In genomic region chr6:39601828-39602227, GRCm38 (mm10) we compare ENCODE assay signal across 32 mouse cellular contexts. TPM values are rescaled to one million over a fixed set of nuclear protein-coding genes. Genes with fewer than 3 reads are reported as not detected.
DNase-seq lines count a peak whose midpoint lies in the region; ATAC-seq and TF ChIP-seq lines count a peak whose summit lies in the region.
"Had no signal": no experiment of that assay in that cellular context is flagged by ENCODE, and none has a peak within 500 bp of the region (broad histone marks: within the 10 kb centered on the region; RNA-seq: fewer than 3 reads in every experiment).

No protein-coding gene starts in this region.

- 0 out of 2 replicates have a peak overlapping the region, but pooled peaks have one; percentile 37 for H3K27ac ChIP-seq in layer of hippocampus, adult 2 months
- no peak overlapping the region for H3K27ac ChIP-seq in limb, embryonic 10.5 days
- no peak overlapping the region for H3K27ac ChIP-seq in heart, embryonic 10.5 days
- H3K27ac ChIP-seq: embryonic facial prominence, embryonic 12.5 days; embryonic facial prominence, embryonic 15.5 days; gastrocnemius, adult 2 months; heart, embryonic 13.5 days; hindbrain, embryonic 13.5 days had no signal

- H3K4me3 ChIP-seq in layer of hippocampus, adult 2 months, result no peak overlapping the region
- no peak overlapping the region for H3K4me3 ChIP-seq in limb, embryonic 10.5 days
- no peak overlapping the region for H3K4me3 ChIP-seq in heart, embryonic 10.5 days
- H3K4me3 ChIP-seq: embryonic facial prominence, embryonic 12.5 days; embryonic facial prominence, embryonic 15.5 days; gastrocnemius, adult 2 months; heart, embryonic 13.5 days; hindbrain, embryonic 13.5 days had no signal

- no peak for DNase-seq in layer of hippocampus, adult 2 months (ENCODE audit: low spot score in 2 of 2)
- no peak for DNase-seq in layer of hippocampus, adult 11-12 months (ENCODE audit: low spot score)
- peak; percentile 20 for DNase-seq in brain, adult 2 months (ENCODE audit: low read depth, low spot score)
- no peak for DNase-seq in limb, embryonic 10.5 days (ENCODE audit: low spot score)
- DNase-seq in heart, embryonic 10.5 days (ENCODE audit: low spot score), result no peak
- DNase-seq in cerebellum, postnatal 4 days (ENCODE audit: low spot score in 2 of 2), result no peak
- DNase-seq: adrenal gland, adult 8-10 months; adrenal gland, postnatal 36 days; B cell, adult 2 months; cerebellum, adult 11 months; cerebellum, adult 8-10 months; cerebellum, postnatal 10 days; cerebellum, postnatal 36 days; forebrain, postnatal 0 days; gastrocnemius, adult 2 months; gastrocnemius, postnatal 14 days; heart, adult 18-20 months; heart, postnatal 14 days; heart, postnatal 4 days had no signal

- TF ChIP-seq CTCF in layer of hippocampus, adult 2 months (conservative IDR thresholded peaks at IDR 0.05), result 0 out of 2 replicates have a peak, but pooled peaks have one; percentile 9

- H3K36me3 ChIP-seq in limb, embryonic 10.5 days, result peaks cover 59% of the 10 kb centered on the region
- H3K36me3 ChIP-seq in heart, embryonic 10.5 days, result peaks cover 57% of the 10 kb centered on the region

- H3K4me1 ChIP-seq in limb, embryonic 10.5 days, result no peaks in the 10 kb centered on the region
- peaks cover 6% of the 10 kb centered on the region; the same call in 1 of the 2 replicates for H3K4me1 ChIP-seq in heart, embryonic 10.5 days
- H3K4me1 ChIP-seq: embryonic facial prominence, embryonic 12.5 days; embryonic facial prominence, embryonic 15.5 days; hindbrain, embryonic 13.5 days had no signal

- ATAC-seq in hematopoietic stem cell, adult 5-6 weeks (replicated peaks in 1 of 2; ENCODE audit: insufficient read depth in 1 of 2, low FRiP score in 2 of 2, low TSS enrichment in 1 of 2, low read depth in 1 of 2, poor library complexity in 2 of 2, severe bottlenecking in 2 of 2), result peak; percentile 32 to 66; a peak in 2 of 4 replicates
- ATAC-seq: forebrain, embryonic 14.5 days; forebrain, postnatal 0 days; hindbrain, embryonic 16.5 days; inflammation-experienced regulatory T-cells, adult 6 months; intestine, embryonic 16.5 days had no signal

- WGBS in limb, embryonic 10.5 days, result 86% methylated on average over 3 of the region's 3 CpGs
- whole genome bisulfite sequencing in heart, embryonic 10.5 days, result 83% methylated on average over 3 of the region's 3 CpGs

- H3K9me3 ChIP-seq in limb, embryonic 10.5 days (replicated peaks), result no peaks in the 10 kb centered on the region
- H3K9me3 ChIP-seq in heart, embryonic 10.5 days, result no peaks in the 10 kb centered on the region
- H3K9me3 ChIP-seq: embryonic facial prominence, embryonic 12.5 days; embryonic facial prominence, embryonic 15.5 days; heart, embryonic 13.5 days; hindbrain, embryonic 13.5 days had no signal

- no peaks in the 10 kb centered on the region for H3K27me3 ChIP-seq in limb, embryonic 10.5 days (ENCODE audit: low read depth, poor library complexity, severe bottlenecking)
- no peaks in the 10 kb centered on the region for H3K27me3 ChIP-seq in heart, embryonic 10.5 days (ENCODE audit: insufficient read depth, poor library complexity, severe bottlenecking)
- H3K27me3 ChIP-seq: embryonic facial prominence, embryonic 12.5 days; embryonic facial prominence, embryonic 15.5 days; heart, embryonic 13.5 days; hindbrain, embryonic 13.5 days had no signal

RNA-seq across cellular contexts. Expression of gene Ndufb2, which starts 9.5 kb away (rescaled TPM):
- total RNA-seq in layer of hippocampus, adult 2 months (2021), result 100 to 1,000 TPM; 167 to 192 TPM
- 55.3 and 60.3 TPM in 2 replicates for total RNA-seq in hematopoietic stem cell, adult 5-6 weeks (2017)
- 290 and 296 TPM in 2 replicates for polyA plus RNA-seq in limb, embryonic 10.5 days (2016; fragmentation: Nextera tagmentation; extraction: Ambion mirVana)
- polyA plus RNA-seq in heart, embryonic 10.5 days (2016; fragmentation: Nextera tagmentation; extraction: Ambion mirVana), result 404 and 515 TPM in 2 replicates

RNA-seq across cellular contexts. Expression of gene Gm42420, which starts 16.3 kb away (rescaled TPM):
- not detected for total RNA-seq in layer of hippocampus, adult 2 months (2021)
- 6.9 TPM in 1 of 2 replicates, not detected in the other for total RNA-seq in hematopoietic stem cell, adult 5-6 weeks (2017)
- 0.79 and 1.7 TPM in 2 replicates for polyA plus RNA-seq in limb, embryonic 10.5 days (2016; fragmentation: Nextera tagmentation; extraction: Ambion mirVana)
- 1.5 TPM in 1 of 2 replicates, not detected in the other for polyA plus RNA-seq in heart, embryonic 10.5 days (2016; fragmentation: Nextera tagmentation; extraction: Ambion mirVana)
- total RNA-seq: forebrain, postnatal 0 days; gastrocnemius, postnatal 14 days; gastrocnemius, postnatal 4 days; heart, postnatal 4 days had no signal
- polyA plus RNA-seq: embryonic facial prominence, embryonic 12.5 days; forebrain, embryonic 11.5 days; forebrain, embryonic 14.5 days; heart, embryonic 16.5 days; hindbrain, embryonic 13.5 days; inflammation-experienced regulatory T-cells, adult 6 months had no signal

RNA-seq across cellular contexts. Expression of gene Adck2, which starts 28.2 kb away (rescaled TPM):
- total RNA-seq in layer of hippocampus, adult 2 months (2021), result 10 to 100 TPM; 27.5 to 32.0 TPM
- 15.7 and 24.0 TPM in 2 replicates for total RNA-seq in hematopoietic stem cell, adult 5-6 weeks (2017)
- polyA plus RNA-seq in limb, embryonic 10.5 days (2016; fragmentation: Nextera tagmentation; extraction: Ambion mirVana), result 17.3 and 25.6 TPM in 2 replicates
- 16.5 and 16.8 TPM in 2 replicates for polyA plus RNA-seq in heart, embryonic 10.5 days (2016; fragmentation: Nextera tagmentation; extraction: Ambion mirVana)

RNA-seq across cellular contexts. Expression of gene Dennd2a, which starts 44.2 kb away (rescaled TPM):
- 10 to 100 TPM; 37.0 to 38.2 TPM for total RNA-seq in layer of hippocampus, adult 2 months (2021)
- 1.0 and 2.1 TPM in 2 replicates for total RNA-seq in hematopoietic stem cell, adult 5-6 weeks (2017)
- polyA plus RNA-seq in limb, embryonic 10.5 days (2016; fragmentation: Nextera tagmentation; extraction: Ambion mirVana), result 33.9 and 40.7 TPM in 2 replicates
- polyA plus RNA-seq in heart, embryonic 10.5 days (2016; fragmentation: Nextera tagmentation; extraction: Ambion mirVana), result 22.8 and 29.6 TPM in 2 replicates
- total RNA-seq: MEL had no signal
